Mouse (Mus musculus) kidney, postnatal 36 days (tissue): ENCODE results near the gene Traf2.
"Not testable (repeated sequence)": the region's sequence is repeated elsewhere in the genome, so short reads cannot be mapped to it uniquely, and the experiment has no call there.

Experiments
- DNase-seq, 2 experiments: peaks; one replicate each; pipeline ENCODE4 v3.0.0; 2021 to 2022; ENCODE audit warnings: mixed read lengths in 2 of 2

Traf2 gene

DNA sequence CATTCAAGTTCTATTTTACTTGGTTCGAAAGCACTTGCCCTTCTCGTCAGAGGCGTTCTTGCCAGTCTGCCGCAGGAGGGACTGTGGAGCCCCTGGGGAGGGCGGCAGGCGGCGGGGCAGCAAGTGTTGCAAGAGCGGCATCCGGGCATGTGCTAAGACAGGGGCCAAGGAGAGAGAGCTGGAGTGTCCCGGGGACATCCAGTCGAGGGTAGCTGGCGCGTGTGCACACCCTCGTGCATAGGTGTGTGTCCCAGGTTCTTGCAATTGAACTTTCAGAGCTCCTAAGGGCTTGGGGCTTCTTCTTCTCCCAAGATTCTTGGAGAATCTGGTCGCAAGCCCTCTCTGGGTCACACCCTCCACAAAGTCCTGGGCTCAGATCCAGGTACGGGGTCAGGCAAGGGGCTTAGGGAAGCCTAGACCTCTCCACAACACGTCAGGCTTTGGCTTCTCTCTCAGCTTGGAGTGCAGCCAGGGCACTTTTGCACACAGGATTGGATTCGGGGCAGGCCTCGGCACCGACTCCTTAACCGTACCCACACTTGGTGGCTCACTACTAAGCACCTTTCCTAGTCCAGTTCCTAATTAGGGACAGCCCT is 28.8 kb upstream of the Traf2 start:
- peak in 1 of 2 experiments; percentile 62 for DNase-seq

DNA sequence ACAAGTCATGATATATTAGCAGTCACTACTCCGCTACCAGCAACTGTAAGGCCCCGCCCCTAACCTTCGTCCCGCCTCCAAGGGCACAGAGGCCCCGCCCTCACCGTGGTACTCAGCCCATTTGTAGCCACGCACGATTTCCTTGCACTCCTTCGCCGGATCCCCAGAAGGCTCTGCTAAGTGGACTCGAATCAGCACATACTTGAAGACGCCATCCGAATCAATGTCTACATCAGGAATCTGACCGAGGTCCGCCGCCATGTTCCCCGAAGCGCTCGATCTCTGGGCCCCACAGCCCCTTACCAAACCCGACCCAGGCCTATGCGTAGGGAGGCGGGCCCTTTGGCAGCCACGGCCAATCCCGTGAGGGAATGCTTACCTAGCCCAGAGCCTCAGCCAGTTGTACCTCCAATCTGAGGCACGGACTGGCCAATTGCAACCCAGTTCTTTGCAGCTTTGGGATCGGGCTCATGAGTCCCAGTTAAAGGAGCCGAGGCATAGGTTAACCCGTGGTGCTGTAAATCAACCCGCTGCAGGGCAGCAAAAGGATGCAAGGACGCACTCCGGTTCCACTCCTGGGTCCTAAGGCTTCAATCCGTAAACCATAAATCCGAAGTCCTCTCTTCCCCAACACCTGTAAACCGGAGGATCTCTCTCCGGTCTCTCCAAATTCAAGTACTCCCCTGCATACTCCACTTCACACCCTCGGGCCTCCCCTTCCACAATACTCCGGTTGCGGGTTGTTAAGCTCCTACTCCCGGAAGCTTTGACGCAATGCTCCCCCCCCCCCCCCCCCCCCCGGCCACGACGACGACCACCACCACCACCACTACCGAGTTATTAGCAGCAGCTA is 28.1 kb upstream of the Traf2 start, which contains the start of the genes Mamdc4 and Phpt1:
Gene Mamdc4, minus strand, starts transcription at position 267 of the 853 bp plus-strand sequence.
Gene Phpt1, minus strand, starts transcription at position 646 of the 853 bp plus-strand sequence.
- peak; percentile 98 to 99 for DNase-seq

DNA sequence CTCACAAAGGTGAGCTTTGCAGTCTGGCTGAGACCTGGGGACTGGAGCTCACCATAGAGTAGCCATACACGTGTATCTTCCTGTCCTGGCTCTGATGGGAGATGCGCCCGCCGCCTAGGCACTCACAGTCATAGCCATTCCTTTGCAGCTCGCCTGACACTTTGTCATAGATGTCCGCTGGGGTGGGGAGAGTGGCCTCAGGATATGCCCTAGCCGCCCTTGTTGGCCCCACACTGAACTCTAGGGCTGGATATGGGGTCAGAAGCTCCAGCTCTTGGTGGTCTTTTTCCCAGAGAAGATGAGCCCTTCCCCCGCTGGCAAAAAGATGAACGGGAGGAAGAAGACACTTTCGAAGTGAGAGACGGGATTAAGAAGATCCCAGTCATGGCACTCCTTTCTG is 27.4 kb upstream of the Traf2 start:
- peak in 1 of 2 experiments; percentile 14 for DNase-seq

DNA sequence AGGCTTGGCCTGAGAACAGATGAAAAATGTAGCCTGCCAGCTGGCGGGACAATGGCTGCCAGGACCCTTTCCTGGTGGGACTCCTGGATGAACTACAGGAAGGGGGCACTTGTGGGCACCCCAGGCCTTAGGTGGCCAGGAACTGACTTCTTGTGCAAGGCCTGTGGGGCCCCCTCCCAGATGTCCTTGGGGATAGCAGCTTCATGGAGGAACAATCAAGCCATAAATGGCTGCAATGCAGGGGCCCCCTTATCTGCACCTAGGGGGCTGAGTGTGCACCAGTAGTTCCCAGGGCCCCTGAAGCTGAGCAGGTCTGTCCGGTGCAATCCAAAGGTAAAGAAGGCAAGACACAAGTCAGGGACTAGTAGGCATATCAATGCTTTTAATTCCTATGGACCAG is 26.3 kb upstream of the Traf2 start:
- no peak for DNase-seq

DNA sequence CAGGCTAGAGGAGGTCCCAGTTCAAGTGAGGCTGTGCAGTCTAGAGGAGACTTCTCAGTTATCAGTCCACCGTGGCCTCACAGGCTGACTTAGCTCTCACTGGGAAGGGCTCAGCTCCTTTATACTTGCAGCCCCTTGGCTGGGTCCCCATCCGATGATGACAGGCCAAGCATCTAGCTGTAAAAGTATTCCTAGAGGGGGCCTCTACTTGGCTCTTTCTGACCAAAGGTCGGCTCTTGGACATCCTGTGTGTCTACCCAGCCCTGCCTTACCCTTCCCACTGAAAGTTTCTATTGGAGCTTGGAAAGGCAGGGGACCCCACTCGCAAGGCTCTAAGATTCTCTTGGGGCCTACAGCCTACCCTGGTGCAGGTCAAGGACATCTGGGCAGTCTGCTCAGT is 24.5 kb upstream of the Traf2 start:
- no peak for DNase-seq

DNA sequence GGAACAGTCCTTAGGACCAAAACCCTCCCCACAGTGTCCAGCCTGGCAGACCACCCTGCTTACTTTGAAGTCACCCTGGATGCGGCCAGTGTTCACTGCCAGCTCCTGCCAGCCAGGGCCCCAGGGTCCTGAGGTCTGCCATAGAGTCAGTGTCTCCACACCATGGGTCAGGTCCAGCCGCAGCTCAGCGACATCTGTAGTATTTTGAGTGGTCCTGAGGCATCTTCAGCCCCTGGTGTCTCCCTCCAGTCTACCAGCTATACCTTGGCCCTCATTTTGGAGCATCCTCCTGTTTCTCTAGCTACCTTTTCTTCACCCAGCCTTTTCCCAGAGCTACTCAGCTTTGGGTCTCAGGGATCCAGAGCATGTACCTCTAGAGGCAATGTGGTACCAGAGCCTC is 22.6 kb upstream of the Traf2 start:
- DNase-seq: peak in 1 of 2 experiments; percentile 2

DNA sequence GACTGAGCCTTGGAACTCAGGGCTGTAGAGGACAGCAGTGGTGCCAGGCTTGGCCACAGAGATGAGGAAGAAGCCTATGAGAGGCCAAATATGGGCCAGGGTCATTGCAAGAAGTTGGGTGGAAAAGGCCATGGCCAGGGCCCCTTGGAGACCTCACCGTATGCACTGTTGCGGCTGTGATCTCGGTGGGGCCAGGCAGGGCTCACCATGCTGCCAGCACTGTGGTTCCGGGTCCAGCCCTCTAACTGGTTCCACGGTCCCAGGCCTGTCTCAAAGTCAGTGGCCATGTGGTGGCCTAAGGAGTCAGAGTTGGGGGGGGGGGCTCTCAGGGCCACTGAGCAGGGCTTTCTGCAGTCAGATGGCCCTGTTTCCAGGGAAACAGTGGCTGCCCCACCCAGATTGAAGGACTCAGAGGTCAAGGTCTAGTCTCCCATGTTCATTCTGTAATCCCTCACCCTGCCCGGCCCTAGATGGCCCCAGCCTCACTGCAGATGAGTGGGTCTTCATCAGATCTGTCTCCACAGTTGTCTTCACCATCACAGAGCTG is 21.8 kb upstream of the Traf2 start:
- DNase-seq: peak in 1 of 2 experiments; percentile 10

DNA sequence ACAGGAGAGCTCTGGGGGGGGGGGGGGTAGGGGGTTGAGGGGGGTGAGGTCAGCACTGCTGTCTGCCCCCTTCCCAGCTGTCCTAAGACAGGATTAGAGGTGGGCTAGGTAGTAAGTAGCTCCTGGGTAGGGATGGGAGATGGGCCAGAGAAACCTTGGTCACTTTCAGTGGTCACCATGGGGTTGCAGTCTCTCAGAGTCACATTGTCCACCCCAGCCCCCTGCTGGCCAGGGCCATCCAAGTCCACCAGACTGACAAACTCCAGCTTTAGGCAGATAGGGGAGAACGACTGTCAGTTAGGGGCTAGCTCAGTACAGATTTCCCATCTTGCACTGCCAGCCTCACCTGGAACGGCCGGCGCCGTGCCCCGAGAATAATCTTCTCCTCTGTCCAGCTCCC is 19.8 kb upstream of the Traf2 start:
- DNase-seq: peak in 1 of 2 experiments; percentile 27

DNA sequence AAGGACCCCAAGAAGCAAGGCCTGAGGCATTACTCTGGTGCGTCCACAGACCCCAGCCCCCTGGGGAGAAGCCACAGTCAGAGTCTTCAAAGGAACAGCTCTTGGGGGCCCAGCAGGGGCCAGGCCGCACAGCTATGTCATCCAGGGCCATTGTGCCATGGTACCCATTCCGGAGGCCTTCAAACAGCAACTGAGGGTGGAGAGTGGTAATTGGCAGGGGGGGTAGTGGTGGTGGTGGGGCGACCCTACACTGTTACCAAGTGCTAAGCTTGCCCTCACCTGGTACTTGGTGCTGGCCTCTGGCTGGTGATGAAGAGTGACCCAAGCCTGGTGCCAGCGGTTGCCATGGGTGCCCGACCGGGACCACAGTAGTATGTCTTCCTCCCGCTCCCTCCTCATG is 19.0 kb upstream of the Traf2 start:
- DNase-seq: no peak

DNA sequence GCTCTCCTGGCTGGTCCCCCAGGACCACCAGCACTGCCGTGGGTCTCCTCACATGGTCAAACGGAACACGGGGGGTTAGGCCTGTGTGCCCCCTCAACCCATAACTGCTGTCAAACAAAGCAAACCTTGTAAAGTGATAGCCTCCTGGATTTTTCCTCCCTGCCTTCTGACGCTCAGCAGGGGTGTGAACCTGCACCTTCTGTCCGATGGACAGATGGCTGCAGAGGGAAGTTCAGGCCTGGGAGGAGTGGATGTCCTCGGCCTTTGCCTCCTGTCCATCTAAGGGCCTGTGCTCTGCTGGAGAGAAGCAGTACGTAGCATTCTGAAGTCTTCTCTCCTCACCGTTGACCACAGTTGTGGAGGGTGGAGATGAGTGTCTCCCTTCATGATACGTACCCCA is 15.2 kb upstream of the Traf2 start:
- no peak for DNase-seq

DNA sequence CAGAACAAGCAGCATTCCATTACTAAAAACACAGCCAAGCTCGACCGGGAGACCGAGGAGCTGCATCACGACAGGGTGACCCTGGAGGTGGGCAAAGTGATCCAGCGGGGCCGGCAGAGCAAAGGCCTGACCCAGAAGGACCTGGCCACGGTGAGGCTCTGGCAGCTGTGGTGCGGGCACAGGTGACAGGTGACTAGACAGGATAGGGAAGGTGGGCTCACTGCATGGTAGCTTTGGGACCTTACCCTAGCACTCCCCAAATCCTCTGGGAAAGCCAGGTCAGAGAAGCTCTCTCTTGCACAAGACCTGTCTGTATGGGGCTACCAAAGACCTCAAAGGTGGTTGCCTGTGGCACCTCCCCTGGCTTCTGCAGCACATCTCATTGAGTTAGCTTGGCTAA is 13.8 kb upstream of the Traf2 start:
- peak in 1 of 2 experiments; percentile 34 for DNase-seq

DNA sequence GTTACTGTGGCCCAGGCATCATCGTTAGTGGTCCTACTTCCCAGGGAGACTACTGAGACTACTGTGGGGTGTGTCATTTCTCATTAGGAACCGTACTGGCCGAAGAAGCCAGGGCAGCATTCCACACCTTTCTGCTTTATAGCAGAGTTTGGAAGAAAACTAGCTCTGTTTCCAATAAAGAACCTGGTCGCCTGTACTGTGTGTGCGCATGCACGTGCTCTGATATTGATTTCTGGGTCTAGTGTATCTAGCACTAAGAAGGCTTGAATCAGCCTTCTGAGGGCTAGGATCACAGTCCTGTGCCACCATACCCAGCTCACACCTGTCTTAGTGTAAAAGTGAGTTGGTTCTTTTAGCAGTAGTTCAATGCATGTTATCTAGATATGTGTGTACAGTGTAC is 12.0 kb upstream of the Traf2 start:
- no peak for DNase-seq

DNA sequence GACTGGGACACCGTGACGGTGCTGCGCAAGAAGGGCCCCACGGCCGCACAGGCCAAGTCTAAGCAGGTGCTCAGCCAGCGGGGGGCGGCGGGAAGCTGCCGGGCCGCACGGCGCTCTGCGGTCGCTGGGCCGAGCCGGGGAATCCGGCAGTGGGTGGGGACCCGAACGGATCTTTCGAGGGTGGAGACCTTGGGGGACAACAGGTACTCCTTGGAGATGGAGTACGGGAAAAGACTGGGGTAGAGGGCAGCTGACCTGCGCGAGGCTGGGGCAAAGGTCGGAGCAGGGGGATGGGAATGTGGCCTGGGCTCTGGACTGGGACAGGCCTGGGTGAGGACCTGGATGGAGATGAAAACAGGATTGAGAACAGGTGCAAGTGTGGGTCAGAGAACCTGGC is 11.2 kb upstream of the Traf2 start:
- DNase-seq: peak; percentile 70 to 80

DNA sequence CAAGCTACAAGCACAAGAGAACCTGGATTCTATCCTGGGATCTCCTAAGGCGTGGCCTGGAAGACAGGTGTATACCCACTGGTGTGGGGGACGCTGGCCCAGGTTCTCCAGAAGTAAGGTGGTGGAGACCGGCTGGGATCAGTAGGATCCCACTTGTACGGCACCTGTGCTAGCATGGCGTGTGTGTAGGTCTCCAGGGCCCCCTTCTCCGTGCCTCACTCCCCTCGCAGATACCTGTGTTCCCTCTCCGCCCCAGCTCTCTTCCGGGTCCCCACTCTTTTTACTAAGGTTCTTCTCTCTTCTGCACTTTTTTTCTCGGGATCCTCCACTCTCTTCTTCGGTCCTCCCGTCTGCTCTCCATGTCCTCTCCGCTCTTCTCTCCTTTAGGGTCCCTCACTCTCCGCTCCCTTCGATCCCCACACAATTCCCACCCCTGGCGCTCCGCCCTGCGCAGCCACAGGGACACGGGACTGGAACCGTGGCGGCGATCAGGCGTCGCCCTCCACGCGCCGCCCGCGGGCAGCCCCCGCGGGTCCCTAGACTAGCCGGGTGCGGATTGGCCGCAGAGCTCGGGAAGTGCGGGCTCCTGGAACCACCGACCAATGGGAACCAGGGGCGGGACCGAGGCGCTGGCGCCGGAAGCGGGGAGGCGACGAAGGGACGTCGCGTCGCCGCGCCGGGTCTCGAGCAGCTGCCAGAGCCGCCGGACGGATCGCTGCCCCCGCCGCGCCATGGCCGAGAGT is 10.7 kb upstream of the Traf2 start, which contains the start of gene Edf1:
Gene Edf1, plus strand, starts transcription at position 627 of the 743 bp plus-strand sequence.
- peak; percentile 97 for DNase-seq

DNA sequence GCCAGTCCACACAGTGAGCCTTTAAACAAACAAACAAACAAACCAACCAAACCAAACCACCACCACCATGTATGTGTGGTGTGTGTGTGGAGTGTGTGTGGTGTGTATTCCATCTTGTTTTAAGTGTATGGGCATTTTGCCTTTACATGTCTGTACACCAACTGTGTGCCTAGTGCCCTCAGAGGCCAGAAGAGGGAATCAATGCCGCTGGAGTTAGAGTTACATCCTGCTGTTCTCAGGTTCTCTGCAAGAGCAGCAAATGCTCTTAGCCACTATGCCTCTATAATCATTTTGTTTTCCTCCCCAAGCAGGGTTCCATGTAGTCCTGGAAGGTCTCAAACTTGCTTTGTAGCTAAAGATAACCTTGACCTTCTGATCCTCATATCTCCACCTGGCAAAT is 9.6 kb upstream of the Traf2 start:
- no peak for DNase-seq

DNA sequence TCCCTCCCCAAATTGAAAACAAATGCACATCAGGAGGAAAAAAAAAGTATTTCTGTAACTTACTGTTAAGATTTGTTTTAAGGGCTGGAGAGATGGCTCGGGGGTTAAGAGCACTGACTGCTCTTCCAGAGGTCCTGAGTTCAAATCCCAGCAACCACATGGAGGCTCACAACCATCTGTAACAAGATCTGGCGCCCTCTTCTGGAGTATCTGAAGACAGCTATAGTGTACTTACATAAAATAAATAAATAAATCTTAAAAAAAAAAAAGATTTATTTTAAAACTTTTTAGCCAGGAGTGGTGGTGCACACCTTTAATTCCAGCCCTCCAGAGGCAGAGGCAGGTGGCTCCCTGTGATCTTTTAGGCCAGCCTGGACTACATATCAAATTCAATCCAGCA is 8.7 kb upstream of the Traf2 start:
- not testable (repeated sequence) for DNase-seq

DNA sequence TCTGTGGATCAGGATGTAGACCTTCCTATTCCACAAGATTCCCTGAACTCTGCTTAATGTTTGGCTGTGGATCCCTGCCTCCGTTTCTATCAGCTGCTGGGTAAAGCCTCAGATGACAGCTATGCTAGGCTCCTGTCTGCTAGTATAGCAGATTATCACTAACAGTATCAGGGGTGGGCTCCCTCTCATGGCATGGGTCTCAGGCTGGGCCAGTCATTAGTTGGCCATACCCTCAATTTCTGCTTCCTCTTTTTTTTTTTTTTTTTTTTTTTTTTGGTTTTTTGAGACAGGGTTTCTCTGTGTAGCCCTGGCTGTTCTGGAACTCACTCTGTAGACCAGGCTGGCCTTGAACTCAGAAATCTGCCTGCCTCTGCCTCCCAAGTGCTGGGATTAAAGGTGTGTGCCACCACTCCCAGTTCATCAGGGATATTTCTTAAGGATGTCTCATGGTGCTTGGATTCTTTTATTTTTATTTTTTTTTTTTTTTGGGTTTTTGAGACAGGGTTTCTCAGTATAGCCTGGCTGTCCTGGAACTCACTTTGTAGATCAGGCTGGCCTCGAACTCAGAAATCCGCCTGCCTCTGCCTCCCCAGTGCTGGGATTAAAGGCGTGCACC is 6.5 kb upstream of the Traf2 start:
- not testable (repeated sequence) for DNase-seq

DNA sequence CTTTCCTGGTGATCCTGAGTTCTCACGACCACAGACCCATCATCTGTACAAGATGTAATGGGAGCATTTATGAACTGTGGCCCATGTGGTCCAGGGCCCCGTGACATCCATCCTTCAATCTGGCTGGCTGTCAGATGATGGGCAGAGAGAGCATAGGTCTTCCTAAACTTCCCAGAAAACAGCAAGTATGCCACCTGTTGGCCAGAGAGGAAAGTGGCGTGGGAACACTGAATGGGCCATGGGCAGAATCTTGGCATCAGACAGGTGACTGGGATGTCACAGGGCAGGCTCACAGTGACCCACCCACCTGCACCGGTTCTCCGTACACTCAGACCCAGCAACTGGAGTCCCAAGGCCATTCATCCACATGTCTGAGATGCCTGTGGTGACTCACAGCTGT is 4.4 kb upstream of the Traf2 start:
- DNase-seq: peak; percentile 71 to 82

DNA sequence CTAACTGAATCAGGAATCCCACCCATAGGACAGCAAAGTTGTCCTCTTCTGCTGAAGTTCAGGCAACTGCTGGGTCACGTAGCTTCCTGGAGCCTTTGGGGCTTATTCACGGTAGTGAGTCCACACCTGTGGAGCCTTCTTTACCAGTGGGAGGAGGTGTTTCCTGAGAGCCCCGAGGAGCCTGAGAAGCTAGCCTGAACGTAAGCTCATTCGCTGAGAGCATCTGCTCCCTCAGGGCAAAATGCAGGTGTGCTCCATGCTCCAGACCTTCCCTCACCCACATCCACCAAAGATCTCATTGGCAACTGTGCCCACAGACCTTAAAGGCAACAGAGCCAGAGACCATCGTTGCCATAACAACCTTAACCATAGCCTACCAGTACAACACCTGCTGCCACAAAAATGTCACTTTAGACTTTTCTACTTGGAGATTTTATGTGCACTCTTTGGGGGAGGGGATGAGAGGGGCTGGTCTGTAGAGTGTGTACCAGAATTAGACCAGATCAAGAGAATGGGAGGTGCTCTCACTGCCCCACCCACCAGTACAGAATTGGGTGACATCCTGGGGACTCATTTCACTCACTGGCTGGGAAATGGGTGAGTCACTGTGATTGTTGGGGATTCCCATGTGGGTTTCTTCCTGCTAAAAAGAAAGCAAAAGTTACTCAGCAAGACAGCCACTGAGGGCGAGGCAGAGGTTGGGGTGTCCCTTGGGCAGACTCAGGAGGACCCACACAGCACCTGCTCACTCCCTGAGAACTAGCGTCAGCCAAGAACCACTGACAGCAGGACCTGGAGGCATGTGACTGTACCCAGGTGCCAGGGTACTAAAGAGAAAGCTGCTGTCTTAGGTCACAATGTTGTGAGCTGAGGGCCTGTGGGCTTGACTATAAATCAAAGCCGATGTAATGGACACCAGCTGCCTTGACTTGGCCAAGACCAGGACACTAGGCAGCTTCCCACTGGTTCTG is 2.6 kb upstream of the Traf2 start:
- no peak for DNase-seq

DNA sequence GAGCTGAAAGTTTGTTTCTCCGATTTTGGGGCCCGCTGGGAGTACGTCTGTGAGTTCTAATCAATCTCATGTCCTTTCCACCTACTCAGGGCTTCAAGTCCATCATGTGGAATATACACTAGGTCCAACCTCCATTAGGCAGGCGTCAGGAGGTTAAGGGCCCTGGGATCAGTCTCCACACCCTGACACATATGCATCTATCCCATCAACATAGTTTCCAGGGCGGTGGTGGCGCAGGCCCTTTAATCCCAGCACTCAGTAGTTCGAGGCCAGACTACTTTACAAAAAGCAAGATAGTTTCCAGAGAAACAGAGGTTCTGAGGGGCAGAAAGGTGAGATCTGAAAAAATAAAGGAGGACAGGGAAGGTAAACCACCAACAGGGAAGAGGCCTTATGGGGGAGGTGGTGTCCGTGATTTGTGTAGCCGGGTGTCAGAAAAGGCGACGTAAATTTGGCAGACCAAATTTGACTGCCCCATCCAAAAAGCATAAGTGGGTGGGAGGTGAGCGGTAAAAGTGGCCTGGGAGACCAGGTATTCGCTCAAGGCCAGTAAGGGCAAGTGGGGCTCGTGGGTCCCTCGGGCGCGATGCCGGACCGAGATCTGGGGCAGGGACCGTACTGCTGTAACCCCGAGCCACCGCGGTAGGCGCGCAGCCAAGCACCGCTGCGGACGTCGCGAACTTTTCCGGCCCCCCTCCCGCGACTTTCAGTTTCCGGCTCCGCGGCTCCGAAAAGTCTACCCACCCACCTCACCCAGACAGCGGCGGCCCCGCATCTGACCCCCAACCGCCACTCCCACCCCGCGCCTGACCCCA is 537 bp downstream of the Traf2 start:
- DNase-seq: peak in 1 of 2 experiments; percentile 92
